Mouse (Mus musculus) CH12.LX (cell line): ENCODE data around the gene Lypd6. TPM values are rescaled to one million over a fixed set of nuclear protein-coding genes. Genes with fewer than 3 reads are reported as not detected.

Experiments used
- DNase-seq: peaks from one replicate; pipeline ENCODE4 v3.0.0-alpha.2; 2013; ENCODE audit errors: extremely low read depth
- H3K27ac ChIP-seq: 2 replicates; pipeline ENCODE4 v1.5.1; 2012; ENCODE audit warnings: low read depth, mild to moderate bottlenecking, control low read depth, moderate library complexity; ENCODE audit not compliant: insufficient read depth
- H3K27me3 ChIP-seq: replicated peaks from 2 replicates; pipeline ENCODE3; 2012; ENCODE audit warnings: inconsistent platforms
- H3K36me3 ChIP-seq, 2 experiments: replicated peaks in 1 of 2; 2 replicates each; pipeline versions ENCODE3 to v1.6.1; 2012; ENCODE audit warnings: inconsistent platforms in 1 of 2, low read length in 1 of 2, mild to moderate bottlenecking in 1 of 2, mixed read lengths in 1 of 2, moderate library complexity in 1 of 2; ENCODE audit not compliant: control insufficient read depth in 1 of 2, insufficient read depth in 1 of 2
- H3K4me1 ChIP-seq, 2 experiments: 2 replicates each; pipeline ENCODE4 v1.6.1; 2012; ENCODE audit warnings: inconsistent platforms in 1 of 2, moderate library complexity in 1 of 2; ENCODE audit not compliant: insufficient read depth in 2 of 2, control insufficient read depth in 1 of 2
- H3K4me2 ChIP-seq: 2 replicates; pipeline ENCODE4 v1.6.1; 2012; ENCODE audit warnings: low read depth, mild to moderate bottlenecking, control low read depth; ENCODE audit not compliant: poor library complexity, insufficient read depth, severe bottlenecking
- H3K4me3 ChIP-seq, 3 experiments: fragments of 150-350 bp in 1 of 3; sonication (generic) in 1 of 3; replicated peaks in 1 of 3; 2 replicates each; pipeline versions ENCODE3 to v1.5.1; 2011 to 2012; ENCODE audit warnings: low read depth in 2 of 3, low read length in 2 of 3, mild to moderate bottlenecking in 2 of 3, moderate library complexity in 2 of 3, control low read depth in 1 of 3, improper control_type of control experiment in 1 of 3, inconsistent platforms in 1 of 3, mixed read lengths in 1 of 3; ENCODE audit not compliant: poor library complexity in 1 of 3
- H3K79me2 ChIP-seq: replicated peaks from 2 replicates; pipeline ENCODE4 v1.6.1; 2012; ENCODE audit warnings: mild to moderate bottlenecking, moderate library complexity; ENCODE audit not compliant: control insufficient read depth, poor library complexity, insufficient read depth, severe bottlenecking; ENCODE audit errors: extremely low read depth
- H3K9ac ChIP-seq: 2 replicates; pipeline ENCODE4 v1.6.1; 2012; ENCODE audit warnings: low read depth, mild to moderate bottlenecking, control low read depth, moderate library complexity; ENCODE audit not compliant: insufficient read depth
- H3K9me3 ChIP-seq: replicated peaks from 2 replicates; pipeline ENCODE3; 2012; ENCODE audit warnings: low read length, inconsistent platforms, mixed read lengths
- CHD1 ChIP-seq: IDR thresholded peaks from 2 replicates; pipeline ENCODE4 v1.6.1; 2012; ENCODE audit warnings: low read depth, low read length, improper control_type of control experiment, inconsistent platforms
- EP300 ChIP-seq: IDR thresholded peaks from 2 replicates; pipeline ENCODE4 v1.6.1; 2011; ENCODE audit warnings: low read length, improper control_type of control experiment
- ETS1 ChIP-seq: conservative IDR thresholded peaks from 2 replicates; pipeline ENCODE4 v1.6.1; 2012; ENCODE audit warnings: low read depth, mild to moderate bottlenecking, inconsistent platforms, low read length, improper control_type of control experiment, moderate library complexity
- MAFK ChIP-seq: IDR thresholded peaks from 2 replicates; pipeline ENCODE4 v1.6.1; 2011; ENCODE audit warnings: low read length, improper control_type of control experiment; ENCODE audit not compliant: insufficient replicate concordance
- MAX ChIP-seq: IDR thresholded peaks from 2 replicates; pipeline ENCODE4 v1.6.1; 2011; ENCODE audit warnings: low read length, improper control_type of control experiment
- MAZ ChIP-seq: IDR thresholded peaks from 2 replicates; pipeline ENCODE4 v1.6.1; 2012; ENCODE audit warnings: low read depth, mild to moderate bottlenecking, inconsistent platforms, low read length, improper control_type of control experiment, moderate library complexity
- MXI1 ChIP-seq: IDR thresholded peaks from 2 replicates; pipeline ENCODE4 v1.6.1; 2011; ENCODE audit warnings: mild to moderate bottlenecking, low read depth, low read length, improper control_type of control experiment
- POLR2A ChIP-seq: IDR thresholded peaks from 2 replicates; pipeline ENCODE4 v1.6.1; 2011; ENCODE audit warnings: low read depth, mild to moderate bottlenecking, improper control_type of control experiment, low read length
- POLR2AphosphoS2 ChIP-seq: IDR thresholded peaks from 2 replicates; pipeline ENCODE4 v1.6.1; 2011; ENCODE audit warnings: low read depth, low read length, improper control_type of control experiment
- RAD21 ChIP-seq: IDR thresholded peaks from 2 replicates; pipeline ENCODE4 v1.6.1; 2011; ENCODE audit warnings: low read depth, mild to moderate bottlenecking, low read length, improper control_type of control experiment, moderate library complexity
- RCOR1 ChIP-seq: conservative IDR thresholded peaks from 2 replicates; pipeline ENCODE4 v1.6.1; 2012; ENCODE audit warnings: low read depth, mild to moderate bottlenecking, inconsistent platforms, low read length, improper control_type of control experiment
- SMC3 ChIP-seq: IDR thresholded peaks from 2 replicates; pipeline ENCODE4 v1.6.1; 2011; ENCODE audit warnings: low read depth, low read length, improper control_type of control experiment
- TBP ChIP-seq: conservative IDR thresholded peaks from 2 replicates; pipeline ENCODE4 v1.6.1; 2011; ENCODE audit warnings: low read depth, low read length, improper control_type of control experiment
- USF1 ChIP-seq: IDR thresholded peaks from 2 replicates; pipeline ENCODE4 v1.6.1; 2014; ENCODE audit warnings: low read depth, mild to moderate bottlenecking, inconsistent platforms, low read length, improper control_type of control experiment
- dilution Hi-C: fragments of 300-500 bp; cut with MboI; formaldehyde crosslinking; loops from 2 replicates; pipeline ENCODE4 v1.14.3; 2020; ENCODE audit warnings: low sequenced_read_pairs; ENCODE audit not compliant: extremely low pct_unique_long_range_greater_than_20kb, extremely low pct_ligation_motif_present
- in situ Hi-C: fragments of 300-500 bp; cut with MboI; formaldehyde crosslinking; loops from 3 replicates; pipeline ENCODE4 v1.14.3; 2019; ENCODE audit warnings: low sequenced_read_pairs, low pct_ligation_motif_present, low pct_unique_long_range_greater_than_20kb, mixed read lengths
- polyA plus RNA-seq: library from polyadenylated mRNA; unstranded; fragments of >175 nt; gene quantifications from 2 replicates; pipeline ENCODE4 v1.2.1, GENCODE M21; 2012; ENCODE audit warnings: low read depth; ENCODE audit not compliant: insufficient read length
- total RNA-seq, 2 experiments: library from RNA; depleted of rRNA; stranded (reverse); fragments of 300-350 nt in 1 of 2; fragments of >200 nt in 1 of 2; gene quantifications; 2 replicates each; pipeline ENCODE4 v1.2.3; 2012 to 2014

Gene Lypd6
- total and polyA plus RNA-seq, 3 experiments, result not detected

DNA sequence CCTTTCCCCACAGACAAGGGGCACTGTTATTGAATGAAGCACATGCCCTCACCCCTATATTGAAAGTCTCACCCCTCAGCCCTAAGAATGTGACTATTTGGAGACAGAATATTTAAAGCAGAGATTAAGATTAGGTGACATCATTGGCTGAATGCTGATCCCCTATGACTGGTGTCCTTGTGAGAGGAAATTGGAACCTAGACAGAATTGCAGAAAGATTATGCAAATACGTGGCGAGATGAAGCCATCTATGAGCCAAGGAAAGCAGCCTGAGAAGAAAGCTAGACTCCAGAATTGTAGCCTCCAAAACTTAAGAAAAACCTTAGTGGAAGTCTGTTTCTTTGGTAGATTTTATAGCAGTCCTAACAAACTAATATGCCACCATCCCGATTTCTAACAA lies 115.1 kb downstream of the Lypd6 start:
- H3K4me1 ChIP-seq, result peaks cover 0 to 4% of the 10 kb centered on the region in 2 experiments; a peak in 1 of 4 replicates
- no peak overlapping the region for H3K9ac ChIP-seq
- H3K9me3 ChIP-seq, result no peaks in the 10 kb centered on the region
- H3K36me3 ChIP-seq, result no peaks in the 10 kb centered on the region
- no peak overlapping the region for H3K4me3 ChIP-seq
- no peak overlapping the region for H3K27ac ChIP-seq
- dilution Hi-C loops (no loop called here), in situ Hi-C loops (no loop called here)
- no peak overlapping the region for H3K4me2 ChIP-seq
- H3K27me3 ChIP-seq, result no peaks in the 10 kb centered on the region
- no peak for DNase-seq
- H3K79me2 ChIP-seq, result no peaks in the 10 kb centered on the region
- TF ChIP-seq MAFK, result no peak
- TF ChIP-seq MXI1, result no peak
- no peak for TF ChIP-seq SMC3
- TF ChIP-seq ETS1, result no peak
- TF ChIP-seq POLR2A, result no peak
- TF ChIP-seq RCOR1, result no peak
- no peak for TF ChIP-seq POLR2AphosphoS2
- TF ChIP-seq CHD1, result no peak

- dilution Hi-C loops, result no loop called here
Measured at GRCm38 (mm10) chr2:50186711-50187405, 120.6 kb downstream of the Lypd6 start.

GRCm38 (mm10) chr2:50188856-50189255 lies 122.6 kb downstream of the Lypd6 start:
- Histone ChIP-seq H3K36me3 (no peaks in the 10 kb centered on the region), H3K4me2 (no peak overlapping the region), H3K27me3 (no peaks in the 10 kb centered on the region), H3K27ac (no peak overlapping the region), H3K9ac (no peak overlapping the region), H3K4me1 (peaks cover 0 to 15% of the 10 kb centered on the region in 2 experiments; a peak in 3 of 4 replicates), H3K4me3 (no peak overlapping the region), H3K79me2 (no peaks in the 10 kb centered on the region), H3K9me3 (no peaks in the 10 kb centered on the region)
- dilution Hi-C loops, result no loop called here
- no peak for DNase-seq
- TF ChIP-seq TBP, result no peak
- no peak for TF ChIP-seq ETS1
- TF ChIP-seq RAD21, result no peak
- no peak for TF ChIP-seq EP300
- no peak for TF ChIP-seq MAX
- TF ChIP-seq MAZ, result no peak
- no peak for TF ChIP-seq SMC3
- in situ Hi-C loops, result no loop called here

More at GRCm38 (mm10) chr2:50186711-50187405, 120.6 kb downstream of the Lypd6 start:
- Histone ChIP-seq H3K27ac (no peak overlapping the region), H3K4me2 (no peak overlapping the region), H3K27me3 (no peaks in the 10 kb centered on the region), H3K9me3 (no peaks in the 10 kb centered on the region), H3K36me3 (no peaks in the 10 kb centered on the region), H3K79me2 (no peaks in the 10 kb centered on the region), H3K9ac (no peak overlapping the region), H3K4me1 (peaks cover 0 to 15% of the 10 kb centered on the region in 2 experiments; a peak in 3 of 4 replicates), H3K4me3 (no peak overlapping the region)
- DNase-seq, result no peak
- in situ Hi-C loops, result no loop called here
- TF ChIP-seq USF1, result no peak
